Mouse (Mus musculus) small intestine, adult 2 months (tissue): ENCODE data around the gene Dyrk2.

Source experiments
- CTCF ChIP-seq: fragments of 200-500 bp; IDR thresholded peaks from 2 replicates; pipeline ENCODE4 v1.5.1; 2012; ENCODE audit warnings: low read depth, mild to moderate bottlenecking, control low read depth, inconsistent platforms, low read length, moderate library complexity, mixed read lengths; ENCODE audit not compliant: insufficient replicate concordance, insufficient read length; ENCODE audit errors: extremely low read depth
- POLR2A ChIP-seq: fragments of 200-500 bp; IDR thresholded peaks from 2 replicates; pipeline ENCODE4 v1.6.1; 2012; ENCODE audit warnings: low read depth, mild to moderate bottlenecking, control low read depth, inconsistent platforms, low read length, moderate library complexity

GRCm38 (mm10) chr10:118859655-118860054, 10.4 kb downstream of the Dyrk2 start:
- TF ChIP-seq CTCF (no peak), POLR2A (no peak)
